Mouse (Mus musculus): ENCODE measurements around the gene Tlr4.

Gene Tlr4

GRCm38 (mm10) chr4:66901498-66901897 lies 74.1 kb downstream of the Tlr4 start:
- DNase-seq, result no peak

DNA sequence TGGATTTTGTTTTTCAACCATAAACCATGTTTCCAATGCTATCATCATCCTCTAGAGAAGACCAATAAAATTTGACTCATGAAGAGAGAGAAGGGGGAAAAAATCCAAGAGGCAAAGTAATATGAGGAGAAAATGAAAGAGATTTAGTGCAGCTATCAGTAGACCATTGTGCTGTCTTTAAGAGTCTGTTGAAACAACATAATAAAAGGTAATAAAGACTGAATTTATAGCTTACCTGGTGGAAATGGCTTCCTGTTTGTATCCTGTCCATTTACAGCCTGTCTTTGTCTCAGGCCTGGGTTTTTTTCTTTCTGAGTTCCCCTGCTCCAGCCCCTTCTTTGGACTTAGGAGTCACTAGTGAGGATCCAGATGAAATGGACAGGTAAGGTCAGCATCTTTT lies 81.0 kb downstream of the Tlr4 start:
- DNase-seq, result no peak

DNA sequence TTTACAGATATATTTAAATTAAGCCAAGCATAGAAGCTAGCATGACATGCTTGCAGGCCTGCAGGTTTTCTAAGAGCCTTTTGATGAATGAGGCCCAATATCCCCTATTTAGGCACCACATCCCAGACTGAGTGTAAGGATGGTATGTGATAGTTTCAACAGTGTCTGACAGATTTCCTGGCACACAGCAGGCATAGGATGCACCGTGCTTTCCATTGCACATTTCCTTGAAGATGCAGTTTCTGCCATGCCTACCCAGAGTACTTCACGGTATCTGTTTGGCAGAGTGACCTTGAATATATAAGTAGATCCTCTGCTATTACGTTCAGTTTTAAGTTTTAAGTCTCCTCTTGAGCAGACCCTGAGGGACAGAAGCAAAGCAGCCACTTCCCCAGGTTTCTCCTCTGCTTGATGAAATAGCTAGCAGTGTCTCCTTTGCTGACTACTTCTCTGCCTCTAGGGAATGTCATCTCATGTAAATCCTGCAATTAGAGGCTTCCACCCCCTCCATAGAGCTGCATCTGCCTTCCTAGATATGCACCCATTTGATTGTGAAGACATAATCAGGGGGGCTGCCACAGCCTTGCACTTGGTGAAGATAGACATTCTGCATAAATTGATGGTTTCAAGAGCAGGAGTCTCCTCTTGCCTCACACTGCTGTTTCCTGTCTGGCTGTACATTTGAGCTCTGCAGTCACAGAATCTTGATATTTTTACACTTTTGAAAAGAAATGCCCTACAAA lies 92.4 kb downstream of the Tlr4 start:
- DNase-seq, result no peak

DNA sequence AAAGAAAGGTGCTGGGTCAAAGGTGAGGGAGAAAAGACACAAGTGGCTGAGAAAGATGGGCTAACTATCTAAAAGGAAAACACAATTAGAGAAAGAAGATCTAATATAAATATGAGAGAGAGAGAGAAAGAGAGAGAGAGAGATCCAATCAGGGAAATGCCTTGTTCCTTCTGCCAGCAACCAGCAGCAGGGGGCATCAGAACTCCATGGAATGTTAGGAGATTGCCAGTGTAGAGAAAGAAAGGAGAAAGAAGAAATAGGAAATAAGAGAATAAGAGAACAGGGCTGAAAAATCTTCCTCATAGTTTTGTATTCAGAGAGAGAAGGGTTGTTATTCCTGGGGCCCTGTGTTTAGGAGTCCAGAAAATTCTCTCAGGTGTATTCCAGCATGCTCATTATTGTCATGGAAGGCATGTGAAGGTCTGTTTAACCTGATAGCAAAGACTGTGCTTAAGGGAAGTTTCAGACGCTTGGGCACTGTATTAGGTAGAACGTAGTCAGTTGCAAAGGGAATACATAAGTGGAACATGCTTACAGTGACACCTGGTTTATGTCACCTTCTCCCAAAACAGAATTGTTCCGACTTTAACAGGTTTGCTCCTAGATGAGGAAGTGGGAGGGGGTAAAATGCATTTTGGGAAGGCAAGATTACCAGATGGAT lies 96.4 kb downstream of the Tlr4 start:
- DNase-seq, result peak in 1 of 2 experiments; percentile 11

DNA sequence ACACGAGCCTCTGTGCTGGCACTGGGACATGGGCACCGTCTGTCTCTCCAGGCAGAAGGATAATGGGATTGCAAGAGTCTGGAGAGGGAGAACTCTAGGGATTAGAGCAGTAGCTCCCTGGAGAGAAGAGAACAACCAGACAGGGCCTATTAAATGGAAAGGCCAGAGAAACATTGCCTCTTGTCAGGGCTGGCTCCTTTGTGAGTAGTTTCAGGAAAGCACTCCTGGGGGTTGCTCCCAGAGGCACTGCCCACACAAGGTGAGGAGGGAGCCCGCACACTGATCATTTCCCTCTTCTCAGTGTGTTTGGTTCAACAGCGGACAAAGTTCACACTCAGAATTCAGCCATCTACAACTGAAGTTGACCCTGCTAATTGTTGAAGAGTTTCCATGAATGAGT lies 98.7 kb downstream of the Tlr4 start:
- no peak for DNase-seq

DNA sequence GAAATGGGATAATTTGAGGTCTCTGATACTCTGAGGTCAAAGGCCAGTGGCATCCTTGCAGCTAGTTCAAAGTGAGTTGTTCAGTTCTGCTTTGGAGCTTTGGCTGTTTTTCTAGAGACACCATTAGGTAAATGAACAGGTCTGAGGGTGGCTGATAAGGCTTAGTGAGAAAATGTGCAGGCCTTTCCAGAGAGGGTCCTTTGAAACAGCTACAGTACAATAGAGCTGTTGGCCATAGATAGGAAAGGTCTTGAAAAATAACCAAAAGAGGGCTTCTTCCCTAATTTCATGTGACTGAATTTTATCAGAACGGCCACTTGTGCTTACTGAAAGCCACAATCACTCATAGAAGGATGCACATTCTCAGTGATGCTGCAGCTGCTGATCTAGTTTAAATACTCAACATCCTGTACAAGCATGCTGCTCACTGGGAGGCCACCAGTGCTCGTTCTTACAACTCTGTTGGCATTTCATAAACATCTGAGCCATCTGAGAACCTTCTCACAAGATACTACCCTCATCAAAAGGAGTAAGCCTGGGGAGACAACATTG lies 100.2 kb downstream of the Tlr4 start:
- DNase-seq, result no peak

DNA sequence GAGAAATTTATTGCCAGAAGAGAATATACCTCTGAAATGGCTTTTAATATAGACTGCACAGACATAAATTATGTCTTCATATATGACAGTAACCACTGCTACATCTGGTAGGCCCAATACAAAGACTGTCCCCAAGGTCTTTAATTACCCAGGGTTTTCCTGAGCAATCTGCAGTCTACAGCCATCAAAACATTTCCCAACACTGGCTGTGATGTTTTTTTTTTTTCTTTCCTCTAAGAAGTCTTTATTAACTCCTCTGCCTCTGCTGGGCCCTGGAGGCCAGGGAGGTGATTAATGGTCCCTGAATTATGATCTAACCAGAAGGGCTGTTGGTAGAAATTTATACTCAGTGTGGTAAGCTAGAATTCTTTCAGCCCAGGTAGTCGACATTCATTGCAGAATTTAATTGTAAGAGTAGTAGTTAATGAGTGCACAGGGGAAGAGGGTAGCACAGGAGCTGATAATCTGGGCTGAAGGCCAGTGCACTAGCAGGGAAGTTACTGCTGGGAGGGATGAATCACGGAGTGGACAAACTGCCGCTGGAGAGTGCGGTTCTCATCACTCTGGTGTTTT lies 111.2 kb downstream of the Tlr4 start:
- DNase-seq, result no peak

DNA sequence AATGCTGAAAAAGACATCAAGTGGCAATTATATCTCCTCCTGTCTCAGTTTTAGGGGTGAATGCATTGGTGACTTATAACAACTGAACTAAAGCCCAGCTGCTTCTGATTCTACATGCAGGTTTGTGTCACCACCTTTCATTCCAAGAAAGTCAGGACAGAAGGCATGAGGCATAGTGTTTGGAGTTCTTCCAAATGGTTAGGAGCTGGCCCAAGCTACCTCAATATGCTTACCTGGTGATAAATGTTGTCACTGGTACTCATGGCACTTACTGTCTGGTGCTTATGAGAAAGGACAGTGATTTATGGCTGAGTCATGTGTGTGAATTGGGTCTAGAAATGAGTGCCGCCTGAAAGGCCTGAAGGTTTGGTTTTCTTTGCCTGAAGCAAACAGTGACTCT lies 114.5 kb downstream of the Tlr4 start:
- DNase-seq, result no peak

DNA sequence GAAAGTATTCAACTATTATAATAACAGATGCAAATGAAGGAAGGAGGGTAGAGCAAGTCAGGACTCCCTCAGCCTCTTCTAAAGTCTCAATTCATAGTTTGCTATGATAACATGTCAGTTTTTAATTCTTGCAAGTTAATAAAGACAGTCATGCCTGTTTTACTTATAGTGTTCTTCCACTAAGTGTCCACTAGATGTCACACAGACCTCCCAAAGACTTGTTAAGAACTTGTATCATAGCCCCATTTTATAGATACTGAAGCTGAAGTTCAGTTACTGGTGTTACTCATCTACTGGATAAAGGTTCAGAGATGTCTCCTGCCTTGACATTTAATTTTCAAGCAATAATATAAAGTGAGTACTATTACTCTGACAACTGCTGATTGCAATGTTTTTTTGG lies 116.3 kb downstream of the Tlr4 start:
- DNase-seq, result no peak

DNA sequence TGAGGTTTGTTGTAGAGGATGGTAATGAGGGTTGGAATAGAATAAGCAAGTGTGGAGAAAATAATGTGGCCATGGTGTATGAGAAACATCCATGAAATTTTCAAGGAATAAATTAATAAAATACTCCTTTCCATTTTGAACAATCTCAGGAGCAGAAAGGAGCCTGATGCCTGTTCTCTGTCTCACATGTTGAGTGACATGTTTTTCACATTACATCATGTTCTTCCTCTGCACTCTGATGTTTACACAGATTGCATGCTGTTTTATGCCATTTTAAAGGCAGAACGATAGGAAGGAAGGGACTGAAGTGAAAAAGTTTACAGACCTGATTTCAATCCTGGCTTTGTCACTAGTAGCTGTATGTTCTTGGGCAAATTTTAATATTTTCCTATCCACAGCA lies 120.3 kb downstream of the Tlr4 start:
- no peak for DNase-seq

- no peak for DNase-seq
Observed at GRCm38 (mm10) chr4:66974918-66975317, 147.5 kb downstream of the Tlr4 start.
